Mouse (Mus musculus) adrenal gland, postnatal 25 days (tissue): ENCODE measurements around the gene Thra. TPM values are rescaled to one million over a fixed set of nuclear protein-coding genes. Genes with fewer than 3 reads are reported as not detected.

ENCODE experiments used
- DNase-seq: peaks from one replicate; pipeline ENCODE4 v3.0.0; 2021; ENCODE audit warnings: mixed read lengths
- total RNA-seq: library from RNA; stranded (reverse); gene quantifications from 2 replicates; pipeline ENCODE4 v1.2.3, GENCODE M21; 2021

Thra gene
- total RNA-seq, 1 experiment from 2014 or later: 89.4 TPM

DNA sequence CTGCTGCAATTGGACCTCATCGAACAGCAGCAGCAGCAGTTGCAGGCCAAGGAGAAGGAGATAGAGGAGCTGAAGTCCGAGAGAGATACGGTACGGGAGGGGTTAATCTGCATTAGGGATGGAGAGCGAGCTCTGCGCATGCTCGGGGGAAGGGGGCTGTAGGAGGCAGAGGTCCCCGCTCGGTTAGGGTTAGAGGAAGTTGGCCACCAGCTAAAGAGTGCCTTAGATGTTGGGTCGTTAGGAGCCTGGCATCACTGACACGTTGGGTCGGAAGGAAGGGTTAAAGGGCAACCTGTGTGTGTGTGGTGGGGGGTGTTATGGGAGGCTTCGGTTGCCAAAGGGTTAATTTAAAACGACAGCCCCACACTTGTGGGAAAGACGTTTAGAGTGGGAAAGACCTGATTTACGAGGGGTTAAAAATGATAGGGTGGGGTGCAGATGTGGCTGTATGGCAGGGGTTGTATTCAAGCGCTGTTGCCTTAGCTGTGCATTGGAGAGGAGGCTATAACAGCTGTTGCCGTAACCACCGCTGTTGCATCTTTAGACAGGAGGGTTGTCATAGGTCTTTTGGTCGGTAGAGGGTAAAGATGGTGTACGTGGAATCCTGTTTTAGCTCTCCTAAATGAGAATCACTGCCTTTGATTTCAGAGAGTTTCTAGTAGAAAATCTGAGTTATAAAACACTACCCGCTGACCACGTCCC, 56.2 kb downstream of the Thra start:
- peak; percentile 75 for DNase-seq

DNA sequence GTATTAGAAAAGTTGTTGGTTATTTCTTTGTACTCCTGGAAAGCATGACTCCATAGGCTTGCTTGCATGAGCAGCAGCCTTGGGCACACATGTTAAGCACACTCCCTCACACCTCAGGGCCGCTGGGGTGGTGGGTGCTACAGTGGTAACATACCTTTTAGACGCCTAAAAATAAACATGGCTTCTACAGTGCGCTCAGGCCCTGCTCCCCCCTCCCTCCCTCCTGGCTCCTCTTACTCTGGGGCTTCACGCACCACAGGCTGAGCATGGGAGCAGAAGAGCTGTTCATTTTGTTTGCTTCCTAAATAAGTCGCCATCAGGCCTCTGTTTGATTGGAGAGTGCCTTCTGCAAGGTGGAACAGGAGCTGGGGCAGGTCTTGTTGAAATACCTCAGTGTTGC, 56.9 kb downstream of the Thra start:
- DNase-seq: no peak

DNA sequence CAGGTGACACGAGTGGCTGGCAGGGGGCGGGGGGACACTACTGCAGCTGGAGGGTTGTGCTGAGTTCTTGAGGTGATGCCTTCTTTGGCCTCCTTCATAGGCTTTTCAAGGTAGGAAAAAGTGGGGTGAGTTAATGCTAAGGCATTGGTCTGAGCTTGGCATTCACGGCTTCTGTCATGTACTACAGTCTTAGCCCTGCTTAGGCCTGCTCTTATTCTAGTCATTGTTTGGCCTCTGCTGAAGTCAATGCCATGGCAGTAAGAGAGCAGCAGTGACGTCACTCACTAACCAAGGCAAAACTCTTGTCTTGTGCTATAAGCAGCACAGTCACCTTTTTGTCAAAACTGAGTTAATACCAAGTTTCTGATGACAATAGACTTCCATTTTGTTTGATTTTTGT, 57.5 kb downstream of the Thra start:
- DNase-seq: no peak

DNA sequence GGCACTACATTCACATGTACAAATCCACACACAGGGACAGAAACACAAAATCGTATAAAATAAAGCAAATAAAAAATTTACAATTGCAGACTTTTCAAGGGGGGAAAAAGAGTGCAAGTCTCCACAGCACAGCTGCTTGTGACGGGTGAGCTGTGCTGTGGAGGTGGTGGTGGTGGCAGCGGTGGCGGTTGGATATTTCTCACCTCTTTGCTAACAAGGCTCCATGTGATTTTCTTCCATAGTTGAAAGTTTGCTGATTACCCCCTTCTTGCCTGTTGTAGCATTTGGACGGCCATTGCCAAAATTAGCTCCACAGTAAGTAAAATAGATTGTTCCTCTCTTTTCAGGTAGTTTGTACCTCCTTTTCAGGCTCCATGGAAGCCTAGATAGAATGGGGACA, 64.2 kb downstream of the Thra start, which contains the start of gene Casc3:
Casc3 (plus strand) TSS at position 301 of the 400 bp plus-strand sequence.
- no peak for DNase-seq

DNA sequence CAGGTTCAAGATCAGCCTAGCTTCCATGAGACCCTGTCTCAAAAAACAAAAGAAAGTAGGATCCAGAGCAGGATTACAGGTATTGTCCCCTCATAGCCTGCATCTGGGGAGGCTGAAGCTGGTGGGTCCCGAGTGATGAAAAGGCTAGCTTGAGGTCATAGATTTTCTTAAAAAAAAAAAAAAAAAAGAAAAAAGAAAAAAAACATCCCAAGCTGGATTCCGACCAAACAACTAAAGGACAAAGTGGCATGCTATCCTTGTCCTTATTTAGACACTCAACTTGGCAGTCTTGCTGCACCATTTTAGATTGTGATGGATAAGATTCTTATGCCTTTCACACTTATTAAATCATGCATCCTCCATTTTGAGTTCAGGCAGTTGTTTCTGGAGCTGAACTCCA, 68.0 kb downstream of the Thra start:
- no peak for DNase-seq

DNA sequence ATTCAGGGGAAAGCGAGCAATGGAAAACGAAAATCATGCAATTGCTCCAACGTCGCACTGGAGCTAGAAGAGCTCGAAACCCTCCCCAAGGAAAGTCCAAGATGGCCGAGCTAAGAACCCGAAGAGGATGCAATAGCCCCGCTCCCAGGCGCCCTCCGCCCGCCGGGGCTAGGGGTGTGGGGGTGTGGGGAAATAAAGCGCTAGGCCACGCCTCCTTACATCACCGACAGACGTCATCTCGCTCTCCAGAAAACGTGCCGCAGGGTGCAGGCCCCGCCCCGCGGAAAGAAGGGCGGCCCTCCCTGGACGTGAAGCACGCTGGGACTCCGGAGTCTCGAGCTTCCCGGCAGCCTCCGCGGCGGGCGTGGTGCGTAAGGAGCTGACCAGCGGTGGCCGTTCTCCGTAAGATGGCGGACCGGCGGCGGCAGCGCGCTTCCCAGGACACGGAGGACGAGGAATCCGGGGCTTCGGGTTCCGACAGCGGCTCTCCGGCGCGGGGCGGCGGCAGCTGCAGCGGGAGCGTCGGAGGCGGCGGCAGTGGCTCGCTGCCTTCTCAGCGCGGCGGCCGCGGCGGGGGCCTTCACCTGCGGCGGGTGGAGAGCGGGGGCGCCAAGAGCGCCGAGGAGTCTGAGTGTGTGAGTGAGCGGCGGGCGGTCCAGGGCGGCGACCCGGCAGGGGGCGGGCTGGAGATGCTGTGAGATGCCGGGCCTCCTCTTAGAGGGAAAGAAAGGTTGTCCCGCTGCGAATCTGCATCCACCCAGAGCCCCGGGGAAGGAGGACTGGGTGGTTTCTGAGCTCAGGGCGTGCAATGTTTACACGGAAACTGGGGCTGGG, 69.2 kb downstream of the Thra start:
- DNase-seq: peak; percentile 98

DNA sequence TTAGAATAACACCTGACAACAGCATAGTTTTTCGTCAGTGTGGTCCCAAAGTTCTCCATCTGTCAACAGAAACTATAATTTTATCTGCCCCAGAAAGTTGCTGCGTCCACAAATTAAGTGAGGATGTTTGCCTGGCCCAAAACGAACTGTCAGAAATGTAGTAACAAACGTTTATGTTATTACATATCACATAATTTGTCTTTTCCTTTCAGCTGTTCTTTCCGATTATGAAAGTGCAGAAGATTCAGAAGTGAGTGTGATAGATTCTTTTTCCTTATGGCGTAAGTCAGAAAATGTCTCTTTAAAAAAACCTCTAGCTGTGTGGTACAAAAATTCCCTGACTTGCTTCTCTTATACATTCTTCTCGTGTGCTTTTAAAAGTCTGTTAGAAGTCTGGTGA, 70.2 kb downstream of the Thra start:
- no peak for DNase-seq

DNA sequence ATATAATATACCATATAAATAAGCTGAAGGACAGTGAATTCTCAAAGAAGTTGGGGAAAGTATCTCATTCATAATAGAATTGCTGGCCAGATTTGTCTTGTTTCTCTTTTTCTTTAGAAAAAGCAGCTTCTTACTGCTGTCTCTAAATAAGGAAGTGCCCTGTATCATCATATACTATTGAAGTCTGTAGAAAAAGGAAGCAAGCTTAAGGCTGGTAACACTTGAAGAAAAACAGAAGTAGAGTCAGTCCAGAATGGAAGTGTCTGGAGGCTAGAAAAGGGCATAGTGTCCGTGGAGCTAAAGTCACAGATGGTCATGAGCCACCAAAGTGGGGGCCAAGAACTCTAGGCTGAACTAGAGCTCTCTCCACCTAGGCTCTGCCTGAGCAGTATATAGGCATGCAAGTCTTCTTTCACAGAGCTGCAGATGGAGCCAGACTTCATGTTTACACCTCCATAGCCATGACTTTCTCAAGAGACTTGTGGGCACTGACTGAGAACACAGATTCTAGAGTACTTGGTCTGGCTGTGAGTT, 76.3 kb downstream of the Thra start:
- DNase-seq: no peak

Other genes with a start within 250 kb of the Thra start
- 0.30 TPM in 1 of 2 replicates, not detected in the other for gene Ikzf3, start 194.6 kb upstream of the Thra start, total RNA-seq
- gene Zpbp2, start 189.5 kb upstream of the Thra start, total RNA-seq: 0.70 TPM in 1 of 2 replicates, not detected in the other
- 96.8 and 98.6 TPM in 2 replicates for gene Ormdl3, start 153.3 kb upstream of the Thra start, total RNA-seq
- not detected in 2 replicates for gene Lrrc3c, start 142.3 kb upstream of the Thra start, total RNA-seq
- gene Gm12355, start 115.0 kb upstream of the Thra start, total RNA-seq: 7.6 and 13.5 TPM in 2 replicates
- 25.1 and 29.1 TPM in 2 replicates for gene Gsdma3, start 114.3 kb upstream of the Thra start, total RNA-seq
- 0.88 and 1.8 TPM in 2 replicates for gene Gsdma2, start 93.9 kb upstream of the Thra start, total RNA-seq
- gene Gsdma, start 76.3 kb upstream of the Thra start, total RNA-seq: not detected in 2 replicates
- 134 and 138 TPM in 2 replicates for gene Psmd3, start 58.1 kb upstream of the Thra start, total RNA-seq
- gene Csf3, start 39.4 kb upstream of the Thra start, total RNA-seq: not detected in 2 replicates
- 40.9 and 61.5 TPM in 2 replicates for gene Med24, start 11.2 kb upstream of the Thra start, total RNA-seq
- gene Nr1d1, start 34.7 kb downstream of the Thra start, total RNA-seq: 234 and 238 TPM in 2 replicates
- 109 and 113 TPM in 2 replicates for gene Msl1, start 54.9 kb downstream of the Thra start, total RNA-seq
- 37.2 and 41.5 TPM in 2 replicates for gene Casc3, start 64.3 kb downstream of the Thra start, total RNA-seq
- gene Rapgefl1, start 96.1 kb downstream of the Thra start, total RNA-seq: 0.52 and 0.70 TPM in 2 replicates
- gene Wipf2, start 123.0 kb downstream of the Thra start, total RNA-seq: 18.0 and 26.4 TPM in 2 replicates
- gene Cdc6, start 167.2 kb downstream of the Thra start, total RNA-seq: 1.7 and 4.3 TPM in 2 replicates
- 21.8 and 27.7 TPM in 2 replicates for gene Rara, start 187.2 kb downstream of the Thra start, total RNA-seq
- not detected in 2 replicates for gene Gjd3, start 242.4 kb downstream of the Thra start, total RNA-seq